Mouse (Mus musculus) liver, embryonic 14.5 days (tissue): ENCODE data around the gene Ktn1.

ENCODE experiments used
- CTCF ChIP-seq: IDR thresholded peaks from 2 replicates; pipeline ENCODE4 v1.5.1; 2016; ENCODE audit warnings: antibody characterized with exemption, low read depth, control low read depth
- EP300 ChIP-seq: IDR thresholded peaks from 2 replicates; pipeline ENCODE4 v1.6.1; 2016; ENCODE audit warnings: antibody characterized with exemption, low read depth

- TF ChIP-seq CTCF (no peak), EP300 (no peak)
Observed at GRCm38 (mm10) chr14:47648218-47648617, at the start of gene Ktn1.
